Mouse (Mus musculus): ENCODE measurements around the gene Etv4. TPM values are rescaled to one million over a fixed set of nuclear protein-coding genes. Genes with fewer than 3 reads are reported as not detected.

The Etv4 gene
- total RNA-seq, 2 experiments from 2014 or later, result 2.1 to 2.7 TPM

GRCm38 (mm10) chr11:101729308-101729707, 55.9 kb downstream of the Etv4 start:
- no peak for DNase-seq
- intact Hi-C loops (cut with DNase I), result no loop called here

- DNase-seq, result no peak
- intact Hi-C loops (cut with DNase I), result no loop called here
Measured at GRCm38 (mm10) chr11:101726765-101727164, 58.4 kb downstream of the Etv4 start.

- DNase-seq, result no peak
- intact Hi-C loops (cut with DNase I), result no loop called here
Measured at GRCm38 (mm10) chr11:101725043-101725442, 60.1 kb downstream of the Etv4 start.

- intact Hi-C loops (cut with DNase I), result no loop called here
- no peak for DNase-seq
Measured at GRCm38 (mm10) chr11:101719986-101720520, 65.1 kb downstream of the Etv4 start.

Other genes with a start within 250 kb of the Etv4 start
- 1 to 10 TPM; 2.8 to 4.7 TPM for gene Brca1, start 233.4 kb downstream of the Etv4 start, total RNA-seq (2021)
- 100 to 1,000 TPM; 100 TPM for gene Nbr1, start 233.2 kb downstream of the Etv4 start, total RNA-seq (2021)
- 1 to 10 TPM; 3.1 to 4.2 TPM for gene Tmem106a, start 203.1 kb downstream of the Etv4 start, total RNA-seq (2021)
- gene Gm11634, start 186.1 kb downstream of the Etv4 start, total RNA-seq (2021), result not detected
- gene Rdm1, start 158.2 kb downstream of the Etv4 start, total RNA-seq (2021), result 10 to 100 TPM; 34.4 to 36.9 TPM
- 10 to 100 TPM; 22.6 to 27.5 TPM for gene Arl4d, start 119.8 kb downstream of the Etv4 start, total RNA-seq (2021)
- 10 to 100 TPM; 19.0 to 21.0 TPM for gene Dhx8, start 52.5 kb downstream of the Etv4 start, total RNA-seq (2021)
- gene Meox1, start 109.0 kb upstream of the Etv4 start, total RNA-seq (2021), result 10 to 100 TPM; 23.7 to 27.5 TPM
- gene Sost, start 181.6 kb upstream of the Etv4 start, total RNA-seq (2021), result 1 to 10 TPM; 1.5 to 2.2 TPM
- not detected for gene Cfap97d1, start 198.9 kb upstream of the Etv4 start, total RNA-seq (2021)
- gene Dusp3, start 201.6 kb upstream of the Etv4 start, total RNA-seq (2021), result 100 to 1,000 TPM; 145 to 170 TPM
- gene Mpp3, start 243.1 kb upstream of the Etv4 start, total RNA-seq (2021), result 1 to 10 TPM; 5.5 to 7.4 TPM